Mouse (Mus musculus) CD4-positive, CD25-positive, alpha-beta regulatory T cell, adult 2 months (primary cell): ENCODE results near the gene Slc35e3.

Experiments
- DNase-seq: peaks from one replicate; pipeline ENCODE4 v3.0.0-alpha.2; 2012; ENCODE audit warnings: low read depth, low spot score

Gene Slc35e3

DNA sequence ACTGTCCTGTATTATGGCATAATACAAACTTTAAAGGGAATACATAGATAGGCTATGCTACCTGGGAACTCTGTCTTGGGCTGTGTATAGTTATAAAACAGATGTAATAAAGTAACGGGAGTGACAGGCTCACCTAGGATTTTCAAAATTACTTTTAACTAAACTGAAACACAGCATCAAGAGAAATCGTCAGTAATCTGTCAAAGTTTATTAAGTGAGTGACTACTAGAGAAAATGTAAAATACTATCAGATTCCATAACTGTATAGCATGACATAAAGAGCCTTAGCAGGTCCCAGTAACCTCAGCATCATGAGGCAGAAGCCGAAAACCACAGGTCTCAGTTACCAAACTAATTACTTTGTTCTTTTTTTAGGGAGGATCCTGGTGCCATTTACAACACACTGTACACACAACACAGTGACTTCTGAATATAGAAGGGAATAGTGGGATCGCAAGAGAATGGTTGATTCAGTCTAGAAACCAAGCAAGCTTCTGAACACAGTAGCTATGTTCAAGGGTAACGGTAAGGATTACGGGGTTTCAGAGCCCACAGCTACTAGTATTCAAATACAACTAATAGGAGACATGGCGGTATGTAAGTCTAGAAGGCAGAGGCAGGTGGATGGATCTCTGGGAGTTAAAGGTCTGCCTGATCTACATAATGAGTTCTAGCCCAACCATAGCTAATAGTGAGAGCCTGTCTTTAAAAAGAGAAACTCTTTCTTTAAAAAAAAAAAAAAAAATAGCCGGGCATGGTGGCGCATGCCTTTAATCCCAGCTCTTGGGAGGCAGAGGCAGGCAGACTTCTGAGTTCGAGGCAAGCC, 47.6 kb downstream of the Slc35e3 start:
- DNase-seq: no peak

DNA sequence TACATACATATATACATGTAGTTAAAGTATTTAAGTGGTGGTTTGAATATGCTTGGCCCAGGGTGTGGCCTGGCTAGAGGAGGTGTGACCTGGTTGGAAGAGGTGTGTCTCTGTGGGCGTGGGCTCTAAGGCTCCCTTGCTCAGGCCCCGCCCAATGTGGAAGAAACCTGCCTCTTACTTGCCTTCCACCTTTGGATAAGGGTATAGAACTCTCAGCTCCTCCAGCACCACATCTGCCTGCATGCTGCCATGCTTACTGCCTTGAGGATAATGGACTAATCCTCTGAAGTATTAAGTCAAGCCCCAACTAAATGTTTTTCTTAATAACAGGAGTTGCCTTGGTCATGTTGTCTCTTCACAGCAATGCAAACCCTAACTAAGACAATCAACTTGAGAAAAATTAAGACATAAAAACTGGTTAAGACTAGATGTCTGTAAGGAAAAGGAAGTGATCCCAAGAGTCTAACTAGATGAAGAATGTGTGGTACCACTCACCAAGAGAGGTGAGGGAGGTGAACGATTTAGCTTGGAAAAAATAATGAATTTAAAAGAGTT, 48.5 kb downstream of the Slc35e3 start:
- DNase-seq: no peak

- no peak for DNase-seq
Measured at GRCm38 (mm10) chr10:117696827-117697560, 49.2 kb downstream of the Slc35e3 start.

GRCm38 (mm10) chr10:117696021-117696826, 49.9 kb downstream of the Slc35e3 start:
- DNase-seq: no peak

GRCm38 (mm10) chr10:117695605-117696004, 50.6 kb downstream of the Slc35e3 start:
- no peak for DNase-seq

GRCm38 (mm10) chr10:117695027-117695426, 51.1 kb downstream of the Slc35e3 start:
- DNase-seq: no peak

DNA sequence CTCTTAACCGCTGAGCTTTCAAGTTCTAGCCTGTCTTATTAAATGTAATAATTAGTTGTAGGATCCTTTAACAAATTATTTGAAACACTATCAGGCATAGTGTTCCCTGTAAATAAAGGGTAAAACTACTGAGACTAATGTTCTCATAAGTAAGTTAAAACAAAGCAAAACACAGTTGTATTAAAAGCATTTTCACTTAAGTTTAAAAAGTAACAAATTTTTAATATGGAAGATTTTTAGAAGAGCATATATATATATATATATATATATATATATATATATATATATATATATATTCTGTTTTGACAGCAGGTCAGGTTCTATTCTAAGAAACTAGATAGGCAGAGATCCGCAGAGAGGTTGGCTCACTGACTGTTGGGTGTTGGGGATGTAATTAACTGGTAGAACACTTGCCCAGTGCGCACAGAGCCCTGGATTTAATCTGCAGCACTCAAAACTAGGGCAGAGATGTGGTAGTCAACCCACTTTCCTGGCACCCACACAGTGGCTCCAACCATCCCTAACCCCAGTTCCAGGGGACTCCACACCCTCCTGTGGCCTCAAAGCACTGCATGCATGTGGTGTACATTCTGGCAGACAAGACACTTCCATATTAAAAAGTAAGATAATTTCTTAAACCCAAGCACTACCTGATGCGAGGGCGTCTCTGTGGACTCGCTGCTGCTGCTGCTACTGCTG, 51.8 kb downstream of the Slc35e3 start:
- DNase-seq: no peak

GRCm38 (mm10) chr10:117692953-117693352, 53.2 kb downstream of the Slc35e3 start:
- no peak for DNase-seq

- DNase-seq: no peak
Measured at GRCm38 (mm10) chr10:117692173-117692572, 54.0 kb downstream of the Slc35e3 start.

- no peak for DNase-seq
Measured at GRCm38 (mm10) chr10:117691389-117691968, 54.7 kb downstream of the Slc35e3 start.

DNA sequence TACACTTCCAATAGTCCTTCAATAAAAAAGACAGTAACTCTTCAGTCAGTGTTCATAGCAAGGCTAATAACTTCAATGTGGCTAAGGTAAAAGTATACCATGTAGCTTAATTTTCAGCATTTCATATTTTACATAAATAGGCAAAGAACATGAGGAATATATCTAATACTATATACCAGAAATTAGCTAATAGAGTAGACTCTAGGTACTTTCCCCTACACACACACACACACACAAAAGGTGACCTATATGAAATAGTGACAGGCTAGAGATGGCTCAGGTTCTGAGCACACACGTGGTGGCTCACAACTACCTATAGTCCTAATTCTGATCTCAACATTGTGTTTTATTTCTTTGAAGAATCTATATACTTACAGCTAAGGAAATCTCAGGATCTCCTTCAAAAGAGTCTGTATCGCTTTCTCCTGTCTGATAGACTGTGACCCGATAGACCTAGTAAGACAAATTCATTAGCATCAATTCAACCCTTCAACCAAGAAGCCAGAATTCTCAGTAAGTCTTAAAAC, 55.3 kb downstream of the Slc35e3 start:
- DNase-seq: no peak

DNA sequence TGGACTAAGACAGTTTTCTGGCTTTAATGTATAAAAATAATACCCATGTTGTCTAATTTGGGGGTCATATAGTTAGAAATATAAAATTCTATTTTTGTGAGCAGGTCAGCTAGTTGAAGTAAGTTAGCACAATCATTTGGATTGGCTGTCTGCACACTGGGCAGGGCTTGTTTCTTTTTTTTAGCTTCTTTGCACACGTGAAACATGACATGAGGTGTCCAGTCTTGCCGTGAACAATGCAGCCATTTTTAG, 56.1 kb downstream of the Slc35e3 start:
- DNase-seq: no peak

GRCm38 (mm10) chr10:117689297-117690100, 56.7 kb downstream of the Slc35e3 start:
- DNase-seq: no peak

DNA sequence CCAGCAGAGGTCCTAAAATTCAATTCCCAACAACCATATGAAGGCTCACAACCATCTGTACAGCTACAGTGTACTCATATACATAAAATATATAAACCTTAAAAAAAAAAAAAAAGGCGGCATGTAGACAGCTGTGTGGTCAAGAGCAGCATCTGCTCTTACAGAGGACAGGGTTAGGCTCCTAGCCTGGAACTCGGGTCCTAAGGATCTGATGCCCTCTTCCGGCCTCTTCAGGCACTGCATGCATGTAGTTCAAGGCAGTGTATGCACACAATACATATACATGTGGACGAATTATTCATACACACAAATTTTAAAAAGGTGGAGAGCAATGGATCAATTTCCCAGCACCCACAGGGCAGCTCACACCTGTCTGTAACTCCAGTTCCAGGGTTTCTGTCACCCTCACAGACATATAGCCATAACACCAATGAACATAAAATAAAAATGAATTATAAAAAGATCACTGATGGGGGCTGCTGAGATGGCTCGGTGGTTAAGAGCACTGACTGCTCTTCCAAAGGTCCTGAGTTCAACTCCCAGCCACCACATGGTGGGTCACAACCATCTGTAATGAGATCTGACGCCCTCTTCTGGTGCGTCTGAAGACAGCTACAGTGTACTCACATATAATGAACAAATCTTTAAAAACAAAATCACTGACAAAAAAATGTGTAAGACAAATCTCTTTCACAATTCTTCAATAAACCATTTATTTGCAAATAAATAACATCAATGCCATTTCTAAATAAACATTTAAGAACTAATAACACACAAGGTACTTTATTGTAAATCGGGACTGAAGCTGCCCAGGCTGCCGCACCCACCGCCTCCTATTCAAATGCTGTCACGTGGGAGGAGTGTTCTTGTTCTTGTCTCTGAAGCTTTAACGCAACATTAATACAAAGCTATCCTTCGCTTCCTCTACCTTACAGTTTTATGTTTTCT, 57.7 kb downstream of the Slc35e3 start:
- DNase-seq: peak; percentile 47

DNA sequence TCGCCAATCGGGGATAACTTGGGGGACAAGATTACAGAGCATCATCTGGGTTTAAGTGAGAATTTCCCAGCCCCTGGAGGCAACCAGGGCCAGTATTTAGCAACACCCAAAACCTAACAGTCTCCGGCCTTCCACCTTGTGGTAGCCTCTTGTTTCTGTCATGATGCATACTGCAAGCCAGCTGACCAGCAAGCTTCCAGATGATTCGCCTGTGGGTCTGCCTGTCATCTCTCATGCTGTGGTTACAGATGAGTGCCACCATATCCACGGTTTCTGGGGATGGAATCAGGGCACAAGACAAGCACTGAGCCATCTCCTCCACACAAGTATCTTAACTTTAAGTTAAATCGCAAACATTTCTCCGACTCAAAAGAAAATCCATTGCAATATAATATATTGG, 58.6 kb downstream of the Slc35e3 start:
- no peak for DNase-seq

- DNase-seq: no peak
Measured at GRCm38 (mm10) chr10:117687018-117687417, 59.1 kb downstream of the Slc35e3 start.

- DNase-seq: no peak
Measured at GRCm38 (mm10) chr10:117685849-117686591, 60.1 kb downstream of the Slc35e3 start.

DNA sequence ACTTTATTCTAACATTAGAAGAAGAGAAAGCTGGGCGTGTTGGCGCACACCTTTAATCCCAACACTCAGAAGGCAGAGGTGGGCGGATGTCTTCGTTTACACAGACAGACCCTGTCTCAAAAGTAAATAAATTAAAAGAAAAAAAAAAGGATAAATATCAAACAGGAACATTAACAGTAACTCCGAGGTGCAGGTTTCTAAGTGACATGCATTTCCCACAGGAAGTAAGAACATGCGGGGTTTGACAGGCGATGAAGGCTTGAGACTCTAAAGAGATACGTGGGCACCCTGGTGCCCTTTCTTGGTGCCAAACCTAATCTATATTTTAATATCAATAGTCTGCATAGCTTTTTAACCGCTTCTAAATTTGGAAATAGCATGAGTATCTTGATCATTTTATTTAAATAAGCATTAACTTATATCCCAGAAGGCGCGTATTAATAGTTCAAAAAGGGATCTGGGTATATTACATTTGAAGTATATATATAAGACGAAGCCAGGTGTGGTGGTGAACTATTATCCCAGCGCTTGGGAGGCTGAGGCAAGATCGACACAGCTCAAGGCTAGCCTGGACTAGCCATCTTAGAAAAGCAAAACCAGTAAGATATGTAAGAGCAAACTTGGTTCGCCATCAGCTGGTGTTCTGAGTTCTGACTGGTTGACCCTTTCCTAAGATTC, 60.9 kb downstream of the Slc35e3 start:
- DNase-seq: no peak
